Mouse (Mus musculus) urinary bladder, postnatal 25 days (tissue): ENCODE measurements at regions not wholly inside any gene's neighbourhood (a gene's known extent, or its start where the extent isn't known, plus 50 kb on each side); places are given as distances from the start of the nearest gene placed in this dataset.

Experiments
- DNase-seq: peaks from one replicate; pipeline ENCODE4 v3.0.0; 2022; ENCODE audit warnings: low spot score

- no peak for DNase-seq
These were observed 54.0 kb upstream of the Thsd7b start for GRCm38 (mm10) chr1:129219098-129219497.

GRCm38 (mm10) chr1:129208806-129209205, 64.3 kb upstream of the Thsd7b start:
- DNase-seq = no peak

GRCm38 (mm10) chr1:129208406-129208805, 64.7 kb upstream of the Thsd7b start:
- DNase-seq = no peak

- DNase-seq = no peak
These were observed 65.4 kb upstream of the Thsd7b start for GRCm38 (mm10) chr1:129207674-129208073.

- DNase-seq = no peak
These were observed 92.8 kb upstream of the Thsd7b start for GRCm38 (mm10) chr1:129180174-129180759.

- DNase-seq = no peak
These were observed 103.2 kb upstream of the Thsd7b start for GRCm38 (mm10) chr1:129169936-129170335.

- DNase-seq = no peak
These were observed 122.5 kb upstream of the Thsd7b start for GRCm38 (mm10) chr1:129150643-129151042.

GRCm38 (mm10) chr1:129148733-129149388, 124.2 kb upstream of the Thsd7b start:
- DNase-seq = no peak

GRCm38 (mm10) chr1:129146395-129147094, 126.6 kb upstream of the Thsd7b start:
- no peak for DNase-seq

- DNase-seq = no peak
These were observed 134.3 kb upstream of the Thsd7b start for GRCm38 (mm10) chr1:129138783-129139182.

GRCm38 (mm10) chr1:129106961-129107557, 166.0 kb upstream of the Thsd7b start:
- no peak for DNase-seq

- DNase-seq = no peak
These were observed 172.1 kb upstream of the Thsd7b start for GRCm38 (mm10) chr1:129100997-129101396.

GRCm38 (mm10) chr1:129078274-129078673, 194.8 kb upstream of the Thsd7b start:
- DNase-seq = no peak

- DNase-seq = no peak
These were observed 215.9 kb upstream of the Thsd7b start for GRCm38 (mm10) chr1:129057182-129057581.

GRCm38 (mm10) chr1:129055252-129055651, 217.8 kb upstream of the Thsd7b start:
- no peak for DNase-seq

- no peak for DNase-seq
These were observed 239.4 kb upstream of the Thsd7b start for GRCm38 (mm10) chr1:129033707-129034106.

GRCm38 (mm10) chr1:129005899-129006298, 267.2 kb upstream of the Thsd7b start:
- no peak for DNase-seq

GRCm38 (mm10) chr1:129002286-129002685, 270.8 kb upstream of the Thsd7b start:
- no peak for DNase-seq

GRCm38 (mm10) chr1:129001766-129002165, 271.3 kb upstream of the Thsd7b start:
- DNase-seq = no peak

GRCm38 (mm10) chr1:128999741-129000517, 273.2 kb upstream of the Thsd7b start:
- DNase-seq = no peak

- no peak for DNase-seq
These were observed 278.4 kb upstream of the Thsd7b start for GRCm38 (mm10) chr1:128994655-128995054.

- no peak for DNase-seq
These were observed 289.7 kb upstream of the Thsd7b start for GRCm38 (mm10) chr1:128983411-128983810.
